Mouse (Mus musculus): ENCODE results near the gene Olfr463. TPM values are rescaled to one million over a fixed set of nuclear protein-coding genes. Genes with fewer than 3 reads are reported as not detected.
"Not testable (repeated sequence)": the region's sequence is repeated elsewhere in the genome, so short reads cannot be mapped to it uniquely, and the experiment has no call there.

The Olfr463 gene
- polyA plus RNA-seq, 1 experiment, result not detected

- not testable (repeated sequence) for H3K27ac ChIP-seq (replicated peaks; ENCODE audit: low read depth, low read length); H3K4me3 ChIP-seq (ENCODE audit: insufficient read depth, low read depth, low read length); H3K4me1 ChIP-seq (ENCODE audit: control insufficient read depth, insufficient read depth, insufficient read length, low read length)
These were observed 30.3 kb downstream of the Olfr463 start for GRCm38 (mm10) chr11:87866891-87867290.

GRCm38 (mm10) chr11:87862805-87863204, 34.4 kb downstream of the Olfr463 start:
- Histone ChIP-seq H3K27ac (replicated peaks; ENCODE audit: low read depth, low read length) (no peak overlapping the region), H3K4me3 (ENCODE audit: insufficient read depth, low read depth, low read length) (no peak overlapping the region), H3K4me1 (ENCODE audit: control insufficient read depth, insufficient read depth, insufficient read length, low read length) (no peaks in the 10 kb centered on the region)

GRCm38 (mm10) chr11:87860426-87860825, 36.8 kb downstream of the Olfr463 start:
- no peak overlapping the region for H3K4me3 ChIP-seq (ENCODE audit: insufficient read depth, low read depth, low read length)
- H3K4me1 ChIP-seq (ENCODE audit: control insufficient read depth, insufficient read depth, insufficient read length, low read length), result no peaks in the 10 kb centered on the region
- H3K27ac ChIP-seq (replicated peaks; ENCODE audit: low read depth, low read length), result no peak overlapping the region

- H3K27ac ChIP-seq (replicated peaks; ENCODE audit: low read depth, low read length), result no peak overlapping the region
- no peaks in the 10 kb centered on the region for H3K4me1 ChIP-seq (ENCODE audit: control insufficient read depth, insufficient read depth, insufficient read length, low read length)
- no peak overlapping the region for H3K4me3 ChIP-seq (ENCODE audit: insufficient read depth, low read depth, low read length)
These were observed 37.9 kb downstream of the Olfr463 start for GRCm38 (mm10) chr11:87859273-87859672.

- Histone ChIP-seq H3K4me1 (ENCODE audit: control insufficient read depth, insufficient read depth, insufficient read length, low read length) (peaks cover 3% of the 10 kb centered on the region; the same call in 1 of the 2 replicates), H3K4me3 (ENCODE audit: insufficient read depth, low read depth, low read length) (no peak overlapping the region), H3K27ac (replicated peaks; ENCODE audit: low read depth, low read length) (no peak overlapping the region)
These were observed 42.6 kb downstream of the Olfr463 start for GRCm38 (mm10) chr11:87854550-87854949.

- H3K27ac ChIP-seq (replicated peaks; ENCODE audit: low read depth, low read length), result no peak overlapping the region
- peaks cover 3% of the 10 kb centered on the region; the same call in 1 of the 2 replicates for H3K4me1 ChIP-seq (ENCODE audit: control insufficient read depth, insufficient read depth, insufficient read length, low read length)
- H3K4me3 ChIP-seq (ENCODE audit: insufficient read depth, low read depth, low read length), result peak overlapping the region; percentile 74
These were observed 43.6 kb downstream of the Olfr463 start for GRCm38 (mm10) chr11:87853597-87853954.

- H3K27ac ChIP-seq (replicated peaks; ENCODE audit: low read depth, low read length), result no peak within 1 kb of the TSS
- H3K4me3 ChIP-seq (ENCODE audit: insufficient read depth, low read depth, low read length), result peak within 1 kb of the TSS; percentile 74
- H3K4me1 ChIP-seq (ENCODE audit: control insufficient read depth, insufficient read depth, insufficient read length, low read length), result peaks cover 3% of the 10 kb centered on the region; the same call in 1 of the 2 replicates
These were observed 44.2 kb downstream of the Olfr463 start, which contains the start of gene Mks1 for GRCm38 (mm10) chr11:87852690-87853596. TSS of gene Mks1 (plus strand) at chr11:87853215.

- no peak overlapping the region for H3K4me3 ChIP-seq (ENCODE audit: insufficient read depth, low read depth, low read length)
- peaks cover 3% of the 10 kb centered on the region; the same call in 1 of the 2 replicates for H3K4me1 ChIP-seq (ENCODE audit: control insufficient read depth, insufficient read depth, insufficient read length, low read length)
- H3K27ac ChIP-seq (replicated peaks; ENCODE audit: low read depth, low read length), result no peak overlapping the region
These were observed 49.3 kb downstream of the Olfr463 start for GRCm38 (mm10) chr11:87847884-87848283.

GRCm38 (mm10) chr11:87846968-87847600, 50.1 kb downstream of the Olfr463 start:
- Histone ChIP-seq H3K27ac (replicated peaks; ENCODE audit: low read depth, low read length) (no peak overlapping the region), H3K4me1 (ENCODE audit: control insufficient read depth, insufficient read depth, insufficient read length, low read length) (no peaks in the 10 kb centered on the region), H3K4me3 (ENCODE audit: insufficient read depth, low read depth, low read length) (no peak overlapping the region)

Other genes starting within 250 kb of the Olfr463 start
- gene Rnf43, start 234.7 kb downstream of the Olfr463 start, polyA plus RNA-seq (2012; ENCODE audit: insufficient read depth, insufficient read length, missing spikeins), result not detected in 2 replicates
- 90.3 and 97.1 TPM in 2 replicates for gene Supt4a, start 159.8 kb downstream of the Olfr463 start, polyA plus RNA-seq (2012; ENCODE audit: insufficient read depth, insufficient read length, missing spikeins)
- gene Tspoap1, start 136.8 kb downstream of the Olfr463 start, polyA plus RNA-seq (2012; ENCODE audit: insufficient read depth, insufficient read length, missing spikeins), result not detected in 2 replicates
- not detected in 2 replicates for gene Mpo, start 103.8 kb downstream of the Olfr463 start, polyA plus RNA-seq (2012; ENCODE audit: insufficient read depth, insufficient read length, missing spikeins)
- gene Lpo, start 69.1 kb downstream of the Olfr463 start, polyA plus RNA-seq (2012; ENCODE audit: insufficient read depth, insufficient read length, missing spikeins), result not detected in 2 replicates
- 1.8 and 3.1 TPM in 2 replicates for gene Mks1, start 44.2 kb downstream of the Olfr463 start, polyA plus RNA-seq (2012; ENCODE audit: insufficient read depth, insufficient read length, missing spikeins)
- not detected in 2 replicates for gene Epx, start 21.9 kb downstream of the Olfr463 start, polyA plus RNA-seq (2012; ENCODE audit: insufficient read depth, insufficient read length, missing spikeins)
- not detected in 2 replicates for gene Olfr462, start 5.1 kb downstream of the Olfr463 start, polyA plus RNA-seq (2012; ENCODE audit: insufficient read depth, insufficient read length, missing spikeins)
- not detected in 2 replicates for gene Olfr464, start 23.6 kb upstream of the Olfr463 start, polyA plus RNA-seq (2012; ENCODE audit: insufficient read depth, insufficient read length, missing spikeins)
- gene Dynll2, start 90.1 kb upstream of the Olfr463 start, polyA plus RNA-seq (2012; ENCODE audit: insufficient read depth, insufficient read length, missing spikeins), result 152 and 166 TPM in 2 replicates
- gene Srsf1, start 150.0 kb upstream of the Olfr463 start, polyA plus RNA-seq (2012; ENCODE audit: insufficient read depth, insufficient read length, missing spikeins), result 52.3 and 109 TPM in 2 replicates
- gene Vezf1, start 170.9 kb upstream of the Olfr463 start, polyA plus RNA-seq (2012; ENCODE audit: insufficient read depth, insufficient read length, missing spikeins), result 17.3 and 19.7 TPM in 2 replicates
- gene Cuedc1, start 200.7 kb upstream of the Olfr463 start, polyA plus RNA-seq (2012; ENCODE audit: insufficient read depth, insufficient read length, missing spikeins), result 7.3 and 15.9 TPM in 2 replicates

All from brown adipose tissue, adult 24 weeks (tissue).